Mouse (Mus musculus): ENCODE measurements at regions not wholly inside any gene's neighbourhood (a gene's known extent, or its start where the extent isn't known, plus 50 kb on each side); places are given as distances from the start of the nearest gene placed in this dataset.

DNA sequence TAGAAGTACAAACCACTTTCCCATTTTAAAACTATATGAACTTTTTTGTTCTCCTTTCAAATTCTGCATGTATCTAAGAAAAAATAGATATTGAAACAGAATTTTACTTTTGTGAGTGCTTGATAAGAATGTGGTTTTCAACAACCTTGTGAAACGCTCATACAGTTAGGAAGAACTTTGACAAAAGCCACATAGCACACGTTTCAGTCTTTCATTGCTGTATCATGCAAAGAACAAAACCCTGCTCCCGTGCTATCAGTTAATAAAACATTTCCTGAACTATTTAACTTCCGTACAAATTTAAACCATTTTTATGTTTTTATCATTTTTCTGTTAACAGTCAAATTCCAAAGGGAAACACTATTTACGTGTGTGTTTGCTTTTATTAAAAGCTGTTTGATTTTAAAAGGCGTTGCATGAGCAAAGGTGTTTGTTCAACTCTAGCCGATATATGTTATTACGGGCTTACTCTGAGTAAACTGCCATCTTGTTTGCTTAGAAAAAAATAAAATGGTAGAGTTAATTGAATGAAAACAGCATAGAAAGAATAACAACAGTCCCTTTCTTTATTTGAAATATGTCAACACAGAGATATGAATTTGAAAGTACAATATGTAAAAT lies 471.8 kb upstream of the Klhl1 start:
- no peak overlapping the region for H3K9ac ChIP-seq (ENCODE audit: low read length)
- no peaks in the 10 kb centered on the region for H3K36me3 ChIP-seq (ENCODE audit: control insufficient read depth, insufficient read depth, low read length)
- ATAC-seq (ENCODE audit: insufficient read depth, low FRiP score, low TSS enrichment) (no peak), DNase-seq (ENCODE audit: low spot score) (no peak)
- no peaks in the 10 kb centered on the region; the same call in 1 of the 2 replicates for H3K4me1 ChIP-seq (ENCODE audit: control insufficient read depth, insufficient read depth, low read length)
- no peaks in the 10 kb centered on the region for H3K9me3 ChIP-seq (ENCODE audit: control insufficient read depth, low read length)
- H3K4me2 ChIP-seq (ENCODE audit: low read depth) = no peak overlapping the region
- 87% methylated on average over 8 of the region's 8 CpGs for WGBS
- no peak overlapping the region for H3K27ac ChIP-seq (ENCODE audit: low read depth, low read length)
- no peak overlapping the region for H3K4me3 ChIP-seq (ENCODE audit: low read depth, low read length)
- no peaks in the 10 kb centered on the region for H3K27me3 ChIP-seq (ENCODE audit: control insufficient read depth, insufficient read depth, low read length)

DNA sequence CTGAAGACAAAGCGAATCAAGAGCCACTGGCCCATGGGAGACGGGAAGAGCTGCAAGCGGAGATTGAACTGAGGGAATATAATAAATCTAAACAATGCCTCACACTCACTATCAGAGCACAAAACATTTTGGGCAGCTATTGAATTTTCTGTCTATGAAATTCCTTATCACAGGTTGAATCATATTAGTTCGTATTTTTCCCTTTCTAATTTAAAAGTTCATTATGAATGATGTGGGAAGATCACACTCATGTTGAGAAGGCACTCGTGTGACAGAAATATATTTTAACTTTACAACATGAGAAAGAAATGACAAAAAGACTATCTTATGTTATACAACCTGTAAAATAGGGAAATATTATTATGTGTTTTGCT lies 444.2 kb upstream of the Klhl1 start:
- H3K36me3 ChIP-seq (ENCODE audit: control insufficient read depth, insufficient read depth, low read length) = no peaks in the 10 kb centered on the region
- no peaks in the 10 kb centered on the region for H3K4me1 ChIP-seq (ENCODE audit: control insufficient read depth, insufficient read depth, low read length)
- H3K27me3 ChIP-seq (ENCODE audit: control insufficient read depth, insufficient read depth, low read length) = no peaks in the 10 kb centered on the region
- H3K9ac ChIP-seq (ENCODE audit: low read length) = no peak overlapping the region
- H3K4me2 ChIP-seq (ENCODE audit: low read depth) = no peak overlapping the region
- no peak for DNase-seq (ENCODE audit: low spot score)
- no peaks in the 10 kb centered on the region for H3K9me3 ChIP-seq (ENCODE audit: control insufficient read depth, low read length)
- ATAC-seq (ENCODE audit: insufficient read depth, low FRiP score, low TSS enrichment) = no peak
- H3K4me3 ChIP-seq (ENCODE audit: low read depth, low read length) = no peak overlapping the region
- 66% methylated on average over 5 of the region's 5 CpGs for WGBS
- H3K27ac ChIP-seq (ENCODE audit: low read depth, low read length) = no peak overlapping the region

DNA sequence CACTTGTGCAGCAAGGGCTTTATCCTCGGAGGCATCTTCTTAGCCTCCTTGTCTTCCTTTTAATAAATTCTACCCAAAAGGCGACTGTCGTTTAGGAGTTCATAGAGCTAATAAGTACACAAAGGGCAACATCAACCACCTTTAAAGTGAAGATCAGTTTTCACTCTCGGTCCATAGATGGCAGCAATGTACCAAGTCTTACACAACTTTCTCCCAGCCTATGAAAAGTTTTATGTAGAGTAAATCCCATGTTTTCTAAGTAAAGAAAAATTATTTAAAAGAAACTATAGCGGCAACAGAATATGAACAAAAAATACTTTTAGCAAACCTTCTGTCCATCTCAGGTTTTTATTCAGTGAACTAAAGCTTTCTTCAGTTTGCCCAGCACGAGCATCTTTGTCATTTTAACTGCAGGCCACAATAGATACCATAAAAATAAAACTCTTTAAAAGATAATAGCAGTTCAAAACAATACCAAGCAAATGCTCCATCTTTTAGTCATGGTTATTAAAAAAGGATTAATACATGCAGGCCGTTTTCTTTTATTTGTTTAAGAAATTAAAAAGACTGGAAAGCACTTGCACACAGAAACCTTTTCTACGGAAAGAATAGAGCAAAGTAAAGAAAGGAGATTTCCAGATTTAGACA lies 443.6 kb upstream of the Klhl1 start:
- ATAC-seq (ENCODE audit: insufficient read depth, low FRiP score, low TSS enrichment) (no peak), DNase-seq (ENCODE audit: low spot score) (no peak)
- Histone ChIP-seq H3K4me3 (ENCODE audit: low read depth, low read length) (no peak overlapping the region), H3K9me3 (ENCODE audit: control insufficient read depth, low read length) (no peaks in the 10 kb centered on the region), H3K9ac (ENCODE audit: low read length) (no peak overlapping the region), H3K36me3 (ENCODE audit: control insufficient read depth, insufficient read depth, low read length) (no peaks in the 10 kb centered on the region), H3K4me1 (ENCODE audit: control insufficient read depth, insufficient read depth, low read length) (no peaks in the 10 kb centered on the region), H3K27ac (ENCODE audit: low read depth, low read length) (no peak overlapping the region), H3K27me3 (ENCODE audit: control insufficient read depth, insufficient read depth, low read length) (no peaks in the 10 kb centered on the region), H3K4me2 (ENCODE audit: low read depth) (no peak overlapping the region)
- WGBS = 40% methylated on average over 8 of the region's 8 CpGs

DNA sequence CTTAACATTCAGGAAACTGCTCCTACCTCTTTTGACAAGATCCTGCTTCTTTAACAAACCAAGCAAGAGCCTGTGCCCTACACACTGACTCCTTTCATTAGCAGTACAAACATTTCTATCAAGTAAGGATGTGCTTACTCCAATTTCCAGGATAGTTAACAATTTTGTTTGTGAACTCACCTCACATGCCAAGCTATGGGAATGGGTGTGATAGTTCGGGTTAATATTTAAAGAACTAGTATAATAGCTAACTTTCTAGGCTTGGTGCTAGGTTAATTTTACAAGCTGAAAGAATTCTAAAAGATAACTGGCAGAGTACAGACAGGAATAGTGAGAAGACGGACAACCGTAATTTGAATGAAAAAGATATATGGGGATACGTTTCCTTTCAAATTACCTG lies 437.2 kb upstream of the Klhl1 start:
- no peak overlapping the region for H3K27ac ChIP-seq (ENCODE audit: low read depth, low read length)
- H3K4me2 ChIP-seq (ENCODE audit: low read depth) = no peak overlapping the region
- no peaks in the 10 kb centered on the region for H3K27me3 ChIP-seq (ENCODE audit: control insufficient read depth, insufficient read depth, low read length)
- no peak overlapping the region for H3K9ac ChIP-seq (ENCODE audit: low read length)
- 83% methylated on average over 4 of the region's 4 CpGs for WGBS
- H3K36me3 ChIP-seq (ENCODE audit: control insufficient read depth, insufficient read depth, low read length) = no peaks in the 10 kb centered on the region
- H3K4me1 ChIP-seq (ENCODE audit: control insufficient read depth, insufficient read depth, low read length) = no peaks in the 10 kb centered on the region
- DNase-seq (ENCODE audit: low spot score) = no peak
- no peaks in the 10 kb centered on the region for H3K9me3 ChIP-seq (ENCODE audit: control insufficient read depth, low read length)
- no peak overlapping the region for H3K4me3 ChIP-seq (ENCODE audit: low read depth, low read length)
- ATAC-seq (ENCODE audit: insufficient read depth, low FRiP score, low TSS enrichment) = no peak

DNA sequence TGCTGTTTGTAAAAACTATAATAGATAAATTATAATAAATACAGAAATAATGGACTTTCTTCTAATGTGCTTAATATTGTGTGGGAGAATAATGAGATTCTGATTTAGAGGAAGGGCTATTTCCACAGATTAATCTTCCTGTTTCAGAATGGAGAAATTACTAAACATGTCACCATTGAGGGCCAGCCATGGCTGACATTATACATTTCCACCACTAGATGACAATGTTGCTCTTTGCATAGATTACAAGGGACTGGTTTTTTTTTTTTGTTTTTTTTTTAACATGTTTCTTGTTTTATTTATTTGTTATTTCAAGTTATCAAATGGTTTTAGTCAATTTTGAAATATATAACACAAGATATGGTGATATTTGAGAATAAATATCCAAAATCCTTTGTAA lies 435.6 kb upstream of the Klhl1 start:
- Histone ChIP-seq H3K9ac (ENCODE audit: low read length) (no peak overlapping the region), H3K4me2 (ENCODE audit: low read depth) (no peak overlapping the region), H3K9me3 (ENCODE audit: control insufficient read depth, low read length) (no peaks in the 10 kb centered on the region), H3K27ac (ENCODE audit: low read depth, low read length) (no peak overlapping the region), H3K27me3 (ENCODE audit: control insufficient read depth, insufficient read depth, low read length) (no peaks in the 10 kb centered on the region), H3K4me1 (ENCODE audit: control insufficient read depth, insufficient read depth, low read length) (no peaks in the 10 kb centered on the region), H3K4me3 (ENCODE audit: low read depth, low read length) (no peak overlapping the region), H3K36me3 (ENCODE audit: control insufficient read depth, insufficient read depth, low read length) (no peaks in the 10 kb centered on the region)
- peak; percentile 27 for DNase-seq (ENCODE audit: low spot score)
- ATAC-seq (ENCODE audit: insufficient read depth, low FRiP score, low TSS enrichment) = peak; percentile 65; the same call in 1 of the 2 replicates

DNA sequence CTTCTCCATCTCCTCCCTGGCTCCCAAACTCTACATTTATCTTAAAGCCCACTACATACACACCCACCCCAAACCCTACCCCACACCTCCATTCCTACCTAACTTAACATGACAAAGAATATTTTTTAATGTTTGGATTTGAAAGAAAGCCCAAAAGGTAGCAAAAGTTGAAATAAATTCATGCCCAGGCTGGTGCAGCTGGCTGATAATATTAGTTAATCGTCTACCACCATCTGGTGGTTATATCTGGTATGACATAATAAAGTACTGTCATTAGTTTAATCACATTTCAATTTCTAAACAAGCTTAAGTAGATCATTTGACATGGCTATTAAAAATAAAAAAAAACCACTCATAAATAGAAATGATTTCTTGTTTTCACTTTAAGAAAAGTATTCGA lies 389.8 kb upstream of the Klhl1 start:
- 9% methylated on average over 2 of the region's 2 CpGs for WGBS
- Histone ChIP-seq H3K4me1 (ENCODE audit: control insufficient read depth, insufficient read depth, low read length) (no peaks in the 10 kb centered on the region), H3K9me3 (ENCODE audit: control insufficient read depth, low read length) (no peaks in the 10 kb centered on the region), H3K4me3 (ENCODE audit: low read depth, low read length) (no peak overlapping the region), H3K4me2 (ENCODE audit: low read depth) (no peak overlapping the region), H3K27me3 (ENCODE audit: control insufficient read depth, insufficient read depth, low read length) (no peaks in the 10 kb centered on the region), H3K36me3 (ENCODE audit: control insufficient read depth, insufficient read depth, low read length) (no peaks in the 10 kb centered on the region), H3K27ac (ENCODE audit: low read depth, low read length) (no peak overlapping the region), H3K9ac (ENCODE audit: low read length) (no peak overlapping the region)
- no peak for DNase-seq (ENCODE audit: low spot score)
- ATAC-seq (ENCODE audit: insufficient read depth, low FRiP score, low TSS enrichment) = no peak

DNA sequence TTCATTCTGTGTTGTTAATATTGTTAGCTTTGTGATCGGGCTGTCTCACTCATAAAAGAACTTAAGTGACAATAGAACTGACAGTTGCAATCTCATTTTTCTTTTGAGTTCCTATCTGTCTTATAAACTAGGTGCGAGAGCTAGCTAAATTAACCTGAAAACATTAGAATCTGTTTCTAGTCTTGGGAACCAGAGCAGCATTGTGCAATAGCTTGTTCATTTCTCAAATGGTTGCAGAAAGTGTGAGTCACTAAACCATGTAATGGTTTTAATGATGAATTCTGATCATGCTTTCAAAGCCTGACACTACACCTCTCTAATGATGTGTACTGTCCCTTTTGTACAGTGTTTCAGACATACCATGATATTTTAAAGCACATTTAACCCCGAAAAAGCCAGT lies 360.8 kb upstream of the Klhl1 start:
- Histone ChIP-seq H3K27ac (ENCODE audit: low read depth, low read length) (no peak overlapping the region), H3K4me2 (ENCODE audit: low read depth) (no peak overlapping the region), H3K4me1 (ENCODE audit: control insufficient read depth, insufficient read depth, low read length) (no peaks in the 10 kb centered on the region), H3K36me3 (ENCODE audit: control insufficient read depth, insufficient read depth, low read length) (no peaks in the 10 kb centered on the region), H3K4me3 (ENCODE audit: low read depth, low read length) (no peak overlapping the region), H3K9me3 (ENCODE audit: control insufficient read depth, low read length) (no peaks in the 10 kb centered on the region), H3K27me3 (ENCODE audit: control insufficient read depth, insufficient read depth, low read length) (no peaks in the 10 kb centered on the region), H3K9ac (ENCODE audit: low read length) (no peak overlapping the region)
- 86% methylated on average over 3 of the region's 3 CpGs for WGBS
- ATAC-seq (ENCODE audit: insufficient read depth, low FRiP score, low TSS enrichment) (no peak), DNase-seq (ENCODE audit: low spot score) (no peak)

DNA sequence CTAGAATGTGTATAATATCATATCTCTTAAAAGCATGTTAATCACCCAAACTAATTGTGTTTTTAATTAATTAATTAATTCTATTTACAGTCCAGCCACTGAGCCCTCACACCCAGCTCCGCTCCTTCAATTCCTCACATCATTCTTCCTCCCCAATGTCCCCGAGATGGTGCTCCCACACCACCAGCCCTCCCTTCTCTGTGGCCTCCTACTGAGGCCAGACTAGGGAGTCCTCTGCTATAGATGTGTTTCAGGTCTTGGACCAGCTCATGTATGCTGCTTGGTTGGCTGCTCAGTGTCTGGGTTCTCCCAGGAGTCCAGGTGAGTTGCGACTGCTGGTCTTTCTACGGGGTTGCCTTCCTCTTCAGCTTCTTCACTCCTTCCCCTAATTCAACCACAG lies 353.1 kb upstream of the Klhl1 start:
- Histone ChIP-seq H3K27ac (ENCODE audit: low read depth, low read length) (no peak overlapping the region), H3K4me3 (ENCODE audit: low read depth, low read length) (no peak overlapping the region), H3K27me3 (ENCODE audit: control insufficient read depth, insufficient read depth, low read length) (no peaks in the 10 kb centered on the region), H3K36me3 (ENCODE audit: control insufficient read depth, insufficient read depth, low read length) (no peaks in the 10 kb centered on the region), H3K4me2 (ENCODE audit: low read depth) (no peak overlapping the region), H3K9me3 (ENCODE audit: control insufficient read depth, low read length) (no peaks in the 10 kb centered on the region), H3K4me1 (ENCODE audit: control insufficient read depth, insufficient read depth, low read length) (no peaks in the 10 kb centered on the region), H3K9ac (ENCODE audit: low read length) (no peak overlapping the region)
- ATAC-seq (ENCODE audit: insufficient read depth, low FRiP score, low TSS enrichment) (no peak), DNase-seq (ENCODE audit: low spot score) (no peak)
- WGBS = 84% methylated on average over 4 of the region's 4 CpGs

DNA sequence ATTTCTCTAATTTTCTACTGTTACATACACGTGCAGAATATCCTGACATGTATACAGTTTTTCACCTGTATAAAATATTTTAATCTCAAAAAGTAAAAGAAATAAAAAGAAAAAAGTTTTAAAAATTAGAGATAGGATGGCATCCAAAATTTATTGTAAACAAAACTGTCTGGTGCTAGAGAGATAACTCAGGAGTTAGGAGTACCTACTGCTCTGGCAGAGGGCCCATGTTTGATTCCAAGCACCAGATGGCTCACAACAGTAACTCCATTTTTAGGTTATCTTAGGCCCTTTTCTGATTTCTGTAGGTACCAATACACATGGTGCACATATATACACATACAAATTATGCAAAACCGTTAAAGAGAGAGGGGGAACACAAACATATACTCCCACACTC lies 320.0 kb upstream of the Klhl1 start:
- Histone ChIP-seq H3K36me3 (ENCODE audit: control insufficient read depth, insufficient read depth, low read length) (no peaks in the 10 kb centered on the region), H3K27me3 (ENCODE audit: control insufficient read depth, insufficient read depth, low read length) (no peaks in the 10 kb centered on the region), H3K4me2 (ENCODE audit: low read depth) (no peak overlapping the region), H3K9ac (ENCODE audit: low read length) (no peak overlapping the region), H3K27ac (ENCODE audit: low read depth, low read length) (no peak overlapping the region), H3K4me1 (ENCODE audit: control insufficient read depth, insufficient read depth, low read length) (no peaks in the 10 kb centered on the region), H3K9me3 (ENCODE audit: control insufficient read depth, low read length) (no peaks in the 10 kb centered on the region), H3K4me3 (ENCODE audit: low read depth, low read length) (no peak overlapping the region)
- ATAC-seq (ENCODE audit: insufficient read depth, low FRiP score, low TSS enrichment) = no peak
- 82% methylated on average over 2 of the region's 2 CpGs for WGBS
- DNase-seq (ENCODE audit: low spot score) = no peak
